Mouse (Mus musculus): ENCODE data around the gene Tmem131.

DNA sequence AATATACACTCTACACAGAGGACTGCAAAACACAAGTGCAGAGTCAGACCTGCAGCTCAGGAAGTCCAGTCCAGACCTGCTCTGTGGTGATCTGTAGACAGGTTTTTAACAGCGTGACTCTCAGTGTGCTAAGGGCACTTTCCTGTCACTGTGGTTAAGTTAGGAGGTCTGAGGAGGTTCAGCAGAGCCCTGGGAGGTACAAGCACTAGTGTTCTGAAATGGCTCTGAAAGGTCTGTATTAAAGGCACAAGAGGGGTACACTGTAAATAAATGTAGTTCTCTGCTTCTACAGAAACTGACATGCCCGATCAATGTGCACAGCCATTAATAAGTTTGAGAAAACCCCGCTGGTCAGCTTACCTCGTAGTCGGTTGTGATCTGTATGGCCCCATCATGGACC, 119.1 kb downstream of the Tmem131 start:
- TF ChIP-seq CTCF (IDR thresholded peaks at IDR 0.05; ENCODE audit: control insufficient read depth, insufficient read depth, insufficient replicate concordance, low read depth, low read length) (no peak), POLR2A (IDR thresholded peaks at IDR 0.05; ENCODE audit: control insufficient read depth, low read depth, low read length) (no peak)
